Mouse (Mus musculus) forebrain, embryonic 11.5 days (tissue): ENCODE data around the gene Ttf1. TPM values are rescaled to one million over a fixed set of nuclear protein-coding genes. Genes with fewer than 3 reads are reported as not detected.
"Not testable (repeated sequence)": the region's sequence is repeated elsewhere in the genome, so short reads cannot be mapped to it uniquely, and the experiment has no call there.

Source experiments
- ATAC-seq: fragments of 200-750 bp; cut with Nextera tagmentation; replicated peaks from 2 replicates; pipeline ENCODE4 v1.8.0; 2017; ENCODE audit warnings: moderate TSS enrichment; ENCODE audit not compliant: low FRiP score
- DNase-seq: peaks from one replicate; pipeline ENCODE4 v3.0.0-alpha.2; 2017; ENCODE audit warnings: low spot score
- H3K27ac ChIP-seq: fragments of 300-500 bp; sonication (generic); 2 replicates; pipeline ENCODE4 v1.5.1; 2014; ENCODE audit warnings: low read depth, low read length
- H3K27me3 ChIP-seq: fragments of 300-500 bp; sonication (generic); 2 replicates; pipeline ENCODE4 v1.6.1; 2014; ENCODE audit warnings: mild to moderate bottlenecking, low read length, mixed read lengths; ENCODE audit not compliant: control insufficient read depth, insufficient read depth
- H3K36me3 ChIP-seq: fragments of 300-500 bp; sonication (generic); 2 replicates; pipeline ENCODE4 v1.6.1; 2014; ENCODE audit warnings: mild to moderate bottlenecking, low read length, moderate library complexity, mixed read lengths; ENCODE audit not compliant: control insufficient read depth, insufficient read depth
- H3K4me1 ChIP-seq: fragments of 300-500 bp; sonication (generic); replicated peaks from 2 replicates; pipeline ENCODE4 v1.6.1; 2014; ENCODE audit warnings: low read length, mixed read lengths; ENCODE audit not compliant: control insufficient read depth, insufficient read depth
- H3K4me2 ChIP-seq: fragments of 300-500 bp; sonication (generic); 2 replicates; pipeline ENCODE4 v1.6.1; 2014; ENCODE audit warnings: low read depth, mild to moderate bottlenecking, low read length, moderate library complexity, mixed read lengths; ENCODE audit not compliant: severe bottlenecking
- H3K4me3 ChIP-seq: fragments of 300-500 bp; sonication (generic); 2 replicates; pipeline ENCODE4 v1.5.1; 2014; ENCODE audit warnings: low read depth, low read length
- H3K9ac ChIP-seq: fragments of 300-500 bp; sonication (generic); 2 replicates; pipeline ENCODE4 v1.6.1; 2014; ENCODE audit warnings: low read length
- H3K9me3 ChIP-seq: fragments of 300-500 bp; sonication (generic); 2 replicates; pipeline ENCODE4 v1.6.1; 2016; ENCODE audit warnings: low read length, mixed read lengths; ENCODE audit not compliant: control insufficient read depth
- WGBS: fragments of 180-500 bp; shearing (Covaris S2); extraction: QIAGEN DNeasy Blood & Tissue Kit; methylation state at CpG from one replicate; pipeline ENCODE4 v1.1.7; 2014; 5-methylcytosine and 5-hydroxymethylcytosine counted together
- polyA plus RNA-seq: library from polyadenylated mRNA; unstranded; fragments of >200 nt; fragmentation: Nextera tagmentation; extraction: Ambion mirVana; gene quantifications from 2 replicates; pipeline ENCODE4 v1.2.1, GENCODE M21; 2014

Gene Ttf1
- polyA plus RNA-seq, 1 experiment from 2014 or later: 13.6 TPM

GRCm38 (mm10) chr2:29075331-29076070, 15.4 kb downstream of the Ttf1 start:
- ATAC-seq (no peak), DNase-seq (no peak)
- Histone ChIP-seq H3K4me2 (no peak overlapping the region), H3K4me1 (no peaks in the 10 kb centered on the region), H3K27me3 (no peaks in the 10 kb centered on the region), H3K9me3 (no peaks in the 10 kb centered on the region), H3K36me3 (peaks cover 16% of the 10 kb centered on the region; the same call in 1 of the 2 replicates), H3K27ac (no peak overlapping the region), H3K4me3 (no peak overlapping the region), H3K9ac (no peak overlapping the region)
- WGBS: 95% methylated on average over 11 of the region's 11 CpGs

DNA sequence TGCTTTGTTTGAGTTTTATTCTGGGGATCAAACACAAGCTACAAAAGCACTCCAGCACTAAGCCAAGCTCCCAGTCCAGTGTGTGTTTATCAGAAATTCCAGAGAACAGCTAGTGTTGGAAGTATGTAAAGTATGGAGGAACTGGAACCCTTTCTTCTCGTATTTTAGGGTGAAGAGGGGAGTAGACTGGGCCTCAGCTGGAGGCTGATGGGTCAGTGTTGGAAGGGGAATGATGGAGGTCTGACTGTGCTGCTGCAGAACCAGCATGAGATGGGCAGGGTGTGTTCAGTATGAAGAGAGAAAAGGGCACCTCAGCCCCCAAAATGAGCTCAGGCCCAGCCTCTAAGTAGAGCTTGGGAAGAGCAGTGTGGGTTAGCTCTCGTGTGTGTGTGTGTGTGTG, 16.2 kb downstream of the Ttf1 start:
- DNase-seq: no peak

DNA sequence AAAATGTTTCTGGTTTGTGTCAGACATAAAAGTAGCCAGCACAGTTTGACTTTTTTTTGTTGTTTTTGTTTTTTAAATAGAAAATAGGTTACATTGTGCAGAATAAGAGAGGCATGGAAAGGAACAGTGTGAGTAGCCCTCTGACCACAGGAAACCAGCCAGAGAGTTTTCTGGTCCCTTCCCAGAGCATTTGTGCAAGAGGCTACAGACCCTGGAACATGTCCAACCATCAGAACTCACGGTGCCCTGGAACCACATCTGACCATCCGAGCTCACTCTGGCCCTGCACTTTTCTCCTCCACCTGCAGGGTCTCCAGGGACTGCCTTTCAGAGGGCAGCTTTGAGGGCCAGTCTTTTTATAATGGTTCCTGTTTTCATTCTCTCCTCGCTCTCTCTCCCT, 21.9 kb downstream of the Ttf1 start:
- ATAC-seq (no peak), DNase-seq (no peak)
- Histone ChIP-seq H3K36me3 (peaks cover 9% of the 10 kb centered on the region), H3K4me2 (no peak overlapping the region), H3K9ac (no peak overlapping the region), H3K4me3 (no peak overlapping the region), H3K9me3 (no peaks in the 10 kb centered on the region), H3K27ac (no peak overlapping the region), H3K27me3 (no peaks in the 10 kb centered on the region), H3K4me1 (no peaks in the 10 kb centered on the region)
- 81% methylated on average over 3 of the region's 3 CpGs for WGBS

More for the DNA sequence above, 16.2 kb downstream of the Ttf1 start:
- H3K9me3 ChIP-seq: no peaks in the 10 kb centered on the region
- 82% methylated on average over 2 of the region's 2 CpGs for WGBS
- no peaks in the 10 kb centered on the region for H3K27me3 ChIP-seq
- peaks cover 11% of the 10 kb centered on the region; the same call in 1 of the 2 replicates for H3K36me3 ChIP-seq
- no peak overlapping the region for H3K9ac ChIP-seq
- H3K27ac ChIP-seq: no peak overlapping the region
- no peak overlapping the region for H3K4me3 ChIP-seq
- no peak for ATAC-seq
- no peaks in the 10 kb centered on the region for H3K4me1 ChIP-seq
- H3K4me2 ChIP-seq: no peak overlapping the region

DNA sequence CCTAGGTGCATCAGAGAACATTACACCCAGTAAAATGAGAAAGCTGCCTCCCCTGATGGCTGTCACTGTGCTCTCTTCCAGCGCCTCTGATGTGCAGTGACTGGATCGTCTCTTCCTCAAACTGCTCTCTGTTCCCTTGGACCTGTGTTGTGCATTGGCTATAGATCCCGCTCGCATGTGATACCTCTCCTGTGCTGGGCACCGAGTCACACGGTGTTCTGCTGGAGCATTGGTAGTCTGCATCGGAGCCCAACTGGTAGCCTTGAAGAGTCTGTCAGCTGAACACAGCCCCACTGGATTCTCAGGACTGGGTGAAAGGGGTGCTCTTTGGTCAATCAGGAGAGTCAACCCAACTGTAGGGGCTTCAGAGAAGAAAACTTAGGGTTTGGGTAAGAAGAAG, 26.0 kb downstream of the Ttf1 start:
- 97% methylated on average over 7 of the region's 7 CpGs for WGBS
- ATAC-seq (no peak), DNase-seq (no peak)
- H3K27me3 ChIP-seq: no peaks in the 10 kb centered on the region
- H3K4me2 ChIP-seq: no peak overlapping the region
- H3K9me3 ChIP-seq: no peaks in the 10 kb centered on the region
- no peak overlapping the region for H3K9ac ChIP-seq
- no peak overlapping the region for H3K4me3 ChIP-seq
- no peak overlapping the region for H3K27ac ChIP-seq
- H3K4me1 ChIP-seq: no peaks in the 10 kb centered on the region
- peaks cover 9% of the 10 kb centered on the region for H3K36me3 ChIP-seq

DNA sequence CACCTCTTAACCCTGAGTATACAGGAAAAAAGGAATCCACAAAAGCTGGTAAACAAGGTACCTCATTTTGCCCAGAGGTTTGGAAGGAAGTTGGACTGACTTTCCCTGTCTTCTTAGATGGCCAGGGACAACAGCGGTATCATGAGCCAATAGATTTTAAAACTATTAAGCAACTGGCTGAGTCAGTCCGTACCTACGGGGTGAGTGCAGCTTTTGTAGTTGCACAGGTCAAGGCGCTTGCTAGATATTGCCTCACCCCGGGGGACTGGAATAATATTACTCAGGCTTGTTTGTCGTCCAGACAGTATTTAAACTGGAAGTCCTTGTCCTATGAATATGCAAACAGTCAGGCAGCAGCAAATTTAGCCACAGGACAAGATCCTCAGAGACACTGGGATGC, 29.2 kb downstream of the Ttf1 start:
- not testable (repeated sequence) for H3K4me2 ChIP-seq, H3K9ac ChIP-seq, H3K9me3 ChIP-seq, H3K4me3 ChIP-seq, ATAC-seq, H3K27ac ChIP-seq, H3K4me1 ChIP-seq, DNase-seq, H3K27me3 ChIP-seq, H3K36me3 ChIP-seq
- WGBS: 84% methylated on average over 6 of the region's 6 CpGs

GRCm38 (mm10) chr2:29095674-29096073, 35.6 kb downstream of the Ttf1 start:
- Histone ChIP-seq H3K27me3 (no peaks in the 10 kb centered on the region), H3K9me3 (no peaks in the 10 kb centered on the region), H3K36me3 (no peaks in the 10 kb centered on the region), H3K4me3 (no peak overlapping the region), H3K4me1 (no peaks in the 10 kb centered on the region), H3K27ac (no peak overlapping the region), H3K9ac (no peak overlapping the region), H3K4me2 (no peak overlapping the region)
- ATAC-seq (no peak), DNase-seq (no peak)
- 96% methylated on average over 8 of the region's 8 CpGs for WGBS

GRCm38 (mm10) chr2:29096751-29097150, 36.7 kb downstream of the Ttf1 start:
- no peaks in the 10 kb centered on the region for H3K9me3 ChIP-seq
- ATAC-seq (no peak), DNase-seq (no peak)
- no peak overlapping the region for H3K4me3 ChIP-seq
- no peaks in the 10 kb centered on the region for H3K27me3 ChIP-seq
- H3K4me2 ChIP-seq: no peak overlapping the region
- no peaks in the 10 kb centered on the region for H3K36me3 ChIP-seq
- H3K9ac ChIP-seq: no peak overlapping the region
- H3K27ac ChIP-seq: no peak overlapping the region
- 65% methylated on average over 4 of the region's 4 CpGs for WGBS
- H3K4me1 ChIP-seq: no peaks in the 10 kb centered on the region

DNA sequence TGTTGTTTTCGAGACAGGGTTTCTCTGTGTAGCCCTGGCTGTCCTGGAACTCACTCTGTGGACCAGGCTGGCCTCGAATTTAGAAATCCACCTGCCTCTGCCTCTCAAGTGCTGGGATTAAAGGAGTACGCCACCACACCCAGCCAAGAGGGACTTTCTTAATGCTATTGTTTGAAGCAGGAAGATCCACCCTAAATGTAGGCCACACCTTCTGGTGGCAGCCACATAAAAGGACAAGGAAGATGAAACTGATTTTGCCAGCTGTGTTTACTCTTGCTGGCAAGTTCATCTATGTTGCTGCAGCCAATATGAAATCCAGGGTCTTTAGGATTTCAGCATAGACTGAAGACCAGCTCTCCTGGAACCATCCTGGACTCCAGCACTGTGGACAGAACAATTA, 37.4 kb downstream of the Ttf1 start:
- H3K9me3 ChIP-seq: no peaks in the 10 kb centered on the region
- H3K4me1 ChIP-seq: no peaks in the 10 kb centered on the region
- H3K4me2 ChIP-seq: no peak overlapping the region
- no peaks in the 10 kb centered on the region for H3K27me3 ChIP-seq
- no peak overlapping the region for H3K4me3 ChIP-seq
- H3K9ac ChIP-seq: no peak overlapping the region
- no peaks in the 10 kb centered on the region for H3K36me3 ChIP-seq
- ATAC-seq: no peak
- WGBS: 77% methylated on average over 3 of the region's 3 CpGs
- DNase-seq: no peak
- no peak overlapping the region for H3K27ac ChIP-seq

DNA sequence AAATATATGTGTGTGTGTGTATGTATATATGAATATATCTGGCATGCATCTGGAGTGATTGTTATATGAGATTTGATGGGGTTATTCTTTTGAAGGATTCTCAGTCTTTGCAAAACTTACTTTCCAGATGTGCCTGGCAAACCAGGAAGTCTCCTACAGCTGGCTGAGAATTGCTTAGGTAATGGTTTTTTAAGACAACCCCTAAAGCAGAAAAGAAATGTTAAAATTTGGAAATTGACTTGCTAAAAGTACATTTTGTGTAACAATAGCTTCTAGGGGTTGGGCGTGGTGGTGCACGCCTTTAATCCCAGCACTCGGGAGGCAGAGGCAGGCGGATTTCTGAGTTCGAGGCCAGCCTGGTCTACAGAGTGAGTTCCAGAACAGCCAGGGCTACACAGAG, 37.9 kb downstream of the Ttf1 start:
- WGBS: 95% methylated on average over 5 of the region's 5 CpGs
- not testable (repeated sequence) for H3K4me3 ChIP-seq, H3K4me1 ChIP-seq, H3K27ac ChIP-seq, H3K9me3 ChIP-seq, H3K9ac ChIP-seq, H3K27me3 ChIP-seq, H3K36me3 ChIP-seq, H3K4me2 ChIP-seq, ATAC-seq, DNase-seq
